Mouse (Mus musculus) lung, postnatal 25 days (tissue): Measurements from ENCODE around the gene Amn.

Source experiments
- DNase-seq: peaks from one replicate; pipeline ENCODE4 v3.0.0; 2022; ENCODE audit warnings: low spot score

The Amn gene

DNA sequence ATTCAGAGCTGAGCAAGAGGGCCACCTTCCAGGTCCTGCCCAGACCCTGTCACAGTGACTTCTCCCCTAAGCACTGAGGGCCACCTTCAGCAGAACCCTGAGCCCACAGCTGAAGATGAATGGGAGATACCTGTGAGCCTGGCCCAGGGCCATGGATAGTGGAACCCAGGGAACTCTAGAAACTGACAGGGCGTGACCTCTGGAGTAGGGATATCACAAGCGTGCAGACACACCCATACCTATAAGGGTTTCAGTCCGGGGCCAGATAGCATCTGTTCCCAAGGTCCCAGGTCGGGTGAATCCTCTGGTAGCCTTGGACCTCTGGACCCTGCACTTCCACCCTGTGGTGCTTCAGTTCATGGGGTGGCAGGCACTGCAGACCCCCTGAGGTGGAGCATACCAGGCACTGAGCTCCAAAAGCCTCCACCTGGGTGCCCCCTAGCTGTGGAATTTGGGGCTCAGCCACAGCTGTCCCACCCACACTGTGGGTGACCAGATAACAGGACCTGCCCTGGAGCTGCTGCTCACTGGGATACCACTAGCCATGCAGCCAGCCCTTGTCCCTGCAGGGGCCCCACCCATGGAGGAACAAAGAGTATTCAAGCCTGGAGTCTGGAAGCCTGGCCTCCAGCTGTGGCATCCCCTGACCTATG is 3.1 kb upstream of the Amn start:
- DNase-seq: no peak

GRCm38 (mm10) chr12:111271406-111271805 is 511 bp downstream of the Amn start:
- DNase-seq: no peak

- no peak for DNase-seq
Measured at GRCm38 (mm10) chr12:111271966-111272365, 1.1 kb downstream of the Amn start.

DNA sequence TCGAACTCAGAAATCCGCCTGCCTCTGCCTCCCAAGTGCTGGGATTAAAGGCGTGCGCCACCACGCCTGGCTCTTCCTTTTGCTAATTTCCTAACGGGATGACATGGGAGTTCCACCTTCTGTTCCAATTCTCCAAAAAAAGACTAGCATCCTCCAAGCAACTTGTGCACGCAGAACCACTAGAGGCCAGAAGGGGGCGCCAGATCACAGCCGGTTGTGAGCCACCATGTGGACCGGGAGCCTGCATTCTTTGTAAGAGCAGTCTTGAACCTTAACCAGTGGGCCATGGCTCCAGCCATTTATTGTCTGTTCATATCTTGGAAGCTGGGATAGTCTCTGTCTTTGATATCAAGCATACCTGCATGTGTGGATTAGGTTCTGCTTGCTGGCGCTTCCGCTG is 1.5 kb downstream of the Amn start:
- peak; percentile 77 for DNase-seq

DNA sequence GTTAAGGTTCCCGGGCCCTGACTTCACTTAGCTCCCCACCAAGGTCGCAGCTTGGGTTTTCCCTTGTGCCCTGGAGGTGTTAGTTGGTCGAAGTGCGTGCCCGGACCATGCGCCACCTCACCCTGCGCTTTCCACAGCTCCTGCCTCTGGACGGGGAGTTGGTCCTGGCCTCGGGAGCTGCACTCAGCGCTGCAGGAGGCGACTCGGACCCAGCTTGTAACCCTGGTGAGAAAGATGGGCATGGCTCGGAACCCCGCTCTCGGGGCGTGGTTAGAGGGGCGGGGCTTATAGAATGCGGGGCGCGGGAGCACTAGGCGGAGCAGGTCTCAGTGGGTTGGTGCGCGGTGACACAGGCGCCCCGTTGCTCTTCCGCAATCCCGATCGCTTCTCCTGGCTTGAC is 3.1 kb downstream of the Amn start:
- DNase-seq: no peak

DNA sequence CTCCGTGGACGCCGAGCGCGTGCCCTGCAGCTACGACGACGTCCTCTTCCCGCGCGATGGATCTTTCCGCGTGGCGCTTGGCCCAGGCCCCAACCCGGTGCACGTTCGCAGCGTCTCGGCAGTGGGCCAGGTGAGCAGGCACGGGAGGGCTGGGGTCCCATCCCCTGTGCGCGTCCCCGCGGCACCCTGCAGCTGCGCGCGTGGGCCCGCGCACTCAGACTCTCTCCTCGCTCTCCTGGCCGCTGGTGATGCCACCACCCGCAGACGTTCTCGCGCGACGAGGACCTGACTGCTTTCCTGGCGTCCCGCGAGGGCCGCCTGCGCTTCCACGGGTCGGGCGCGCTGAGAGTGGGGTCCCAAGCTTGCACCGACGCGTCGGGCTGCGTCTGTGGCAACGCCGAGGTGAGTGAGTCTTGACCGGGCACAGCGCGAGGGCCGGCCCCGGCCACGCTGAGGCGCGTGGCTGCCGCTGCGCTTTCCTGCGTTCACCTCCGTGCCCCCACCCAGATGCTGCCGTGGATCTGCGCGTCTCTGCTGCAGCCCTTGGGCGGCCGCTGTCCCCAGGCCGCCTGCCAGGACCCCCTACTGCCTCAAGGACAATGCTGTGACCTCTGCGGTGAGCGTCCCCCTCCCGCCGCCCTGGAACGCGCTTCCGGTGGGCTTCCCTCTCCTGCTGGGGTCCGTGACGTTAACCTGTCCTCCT is 3.7 kb downstream of the Amn start:
- no peak for DNase-seq

- no peak for DNase-seq
Measured at GRCm38 (mm10) chr12:111275150-111275841, 4.4 kb downstream of the Amn start.

DNA sequence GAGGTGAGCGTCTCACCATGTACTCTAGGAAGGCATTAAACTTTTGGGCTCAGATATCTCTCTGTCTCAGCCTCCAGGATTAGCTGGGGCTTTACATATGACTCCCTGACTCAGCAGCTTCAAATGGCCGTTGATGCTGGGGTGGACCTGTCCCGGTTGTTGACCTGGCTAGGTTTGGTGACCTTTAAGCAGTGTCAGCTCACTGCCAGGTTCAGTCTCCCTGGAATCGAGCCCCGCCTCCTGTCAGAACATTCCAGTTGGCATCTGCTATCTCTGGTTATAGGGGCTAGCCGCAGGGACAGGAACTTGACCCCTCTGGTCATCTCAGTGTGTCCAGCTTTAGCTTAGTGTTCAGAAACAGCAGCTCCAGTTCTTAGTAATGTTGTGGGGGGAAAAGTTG is 5.5 kb downstream of the Amn start:
- DNase-seq: no peak

DNA sequence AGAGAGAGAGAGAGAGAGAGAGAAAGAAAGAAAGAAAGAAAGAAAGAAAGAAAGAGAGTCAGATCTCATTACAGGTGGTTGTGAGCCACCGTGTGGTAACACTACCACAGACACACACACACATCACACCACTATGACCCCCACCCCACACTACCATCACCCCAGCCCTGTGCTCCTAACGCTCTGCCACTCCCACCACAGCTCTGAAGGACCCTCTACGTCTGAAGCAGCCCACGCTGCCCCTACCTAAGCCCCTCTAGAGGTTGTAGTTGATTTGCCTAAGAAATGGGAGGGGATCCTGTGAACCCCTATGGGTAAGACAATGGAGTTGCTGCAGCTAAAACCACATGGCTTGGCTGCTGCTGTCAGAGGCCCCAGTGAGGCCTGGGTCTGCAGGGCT is 12.7 kb downstream of the Amn start:
- DNase-seq: no peak

DNA sequence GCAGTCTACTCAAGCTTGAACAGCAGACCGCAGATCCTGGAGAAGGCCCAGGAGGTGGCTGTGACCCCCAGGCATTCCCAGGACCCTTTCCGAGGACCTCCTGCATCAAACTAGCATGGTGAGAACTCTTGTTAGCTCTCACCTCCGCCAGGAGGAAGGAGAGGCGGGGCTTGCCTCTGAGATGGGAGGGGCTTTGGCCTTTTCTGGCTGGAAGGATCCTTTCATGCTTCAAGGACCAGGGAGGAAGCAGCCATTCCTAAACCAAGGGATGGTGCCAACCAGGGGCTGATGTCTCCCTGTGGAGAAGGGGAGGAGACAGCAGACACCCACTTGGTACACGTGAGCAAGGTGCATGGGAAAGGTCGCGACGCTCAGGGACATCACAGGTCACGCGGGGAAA is 13.6 kb downstream of the Amn start:
- DNase-seq: no peak

DNA sequence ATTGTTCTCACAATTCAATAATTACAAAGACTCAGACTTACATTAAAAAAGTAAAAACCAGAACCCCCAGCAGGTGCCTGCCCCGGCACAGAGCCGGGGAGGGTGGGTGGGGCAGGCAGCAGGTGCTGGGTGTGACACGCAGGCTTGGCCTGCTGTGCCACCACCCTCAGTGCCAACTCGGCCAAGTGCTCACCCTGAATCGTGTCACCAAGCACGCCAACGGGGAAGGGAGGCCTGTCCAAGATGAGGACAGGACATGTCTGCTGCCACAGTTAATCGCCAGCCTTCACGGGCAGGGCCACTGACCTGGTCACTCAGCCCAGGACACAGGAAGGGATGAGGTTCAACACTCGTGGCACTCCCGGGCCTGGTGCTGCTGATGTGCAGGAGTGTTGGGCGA is 22.1 kb downstream of the Amn start:
- no peak for DNase-seq

DNA sequence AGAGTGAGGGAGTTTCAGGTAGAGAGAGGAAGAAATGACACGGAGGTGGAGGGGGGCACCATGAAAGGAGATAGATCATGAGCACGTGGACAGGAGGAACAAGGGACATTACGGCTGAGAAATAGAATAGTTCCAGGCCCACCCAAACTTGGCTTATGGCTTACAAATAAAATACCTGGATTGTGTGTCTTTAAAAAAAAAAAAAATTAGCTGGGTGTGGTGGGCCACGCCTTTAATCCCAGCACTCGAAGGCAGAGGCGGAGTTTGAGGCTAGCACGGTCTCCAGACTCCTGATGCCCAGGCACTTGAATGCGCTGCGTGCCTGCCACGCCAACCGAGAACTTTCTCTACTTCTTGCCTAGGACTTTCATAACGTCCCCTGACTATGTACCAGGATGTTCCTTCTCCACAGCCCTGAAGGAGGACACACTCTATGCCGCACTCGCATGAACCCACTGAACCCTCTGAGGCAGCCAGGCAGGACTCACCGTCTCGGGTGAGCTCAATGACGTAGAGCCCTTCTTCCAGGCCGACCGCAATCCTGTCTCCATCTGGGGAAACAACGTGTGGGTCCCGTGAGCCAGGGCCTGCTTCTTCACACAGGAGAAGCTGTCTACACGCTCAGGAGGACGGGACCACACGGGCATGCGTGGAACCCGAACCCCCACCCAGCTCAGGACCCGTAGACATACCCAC is 30.6 kb downstream of the Amn start:
- DNase-seq: no peak

DNA sequence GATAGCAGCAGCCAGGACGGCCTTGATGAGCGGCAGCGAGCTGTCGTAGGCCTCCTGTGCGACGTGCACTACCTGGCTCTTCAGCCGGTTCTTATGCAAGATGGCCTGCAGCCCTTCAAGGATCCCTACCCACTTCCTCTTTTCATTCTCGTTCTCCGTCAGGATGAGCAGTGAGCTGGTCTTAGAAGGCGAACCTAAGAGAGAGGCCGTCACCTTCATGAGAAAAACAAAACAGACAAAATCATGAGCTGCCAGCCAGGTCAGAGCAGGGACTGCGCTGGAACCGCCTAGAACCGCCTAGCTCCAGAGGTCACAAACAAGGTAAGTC is 31.1 kb downstream of the Amn start:
- no peak for DNase-seq

DNA sequence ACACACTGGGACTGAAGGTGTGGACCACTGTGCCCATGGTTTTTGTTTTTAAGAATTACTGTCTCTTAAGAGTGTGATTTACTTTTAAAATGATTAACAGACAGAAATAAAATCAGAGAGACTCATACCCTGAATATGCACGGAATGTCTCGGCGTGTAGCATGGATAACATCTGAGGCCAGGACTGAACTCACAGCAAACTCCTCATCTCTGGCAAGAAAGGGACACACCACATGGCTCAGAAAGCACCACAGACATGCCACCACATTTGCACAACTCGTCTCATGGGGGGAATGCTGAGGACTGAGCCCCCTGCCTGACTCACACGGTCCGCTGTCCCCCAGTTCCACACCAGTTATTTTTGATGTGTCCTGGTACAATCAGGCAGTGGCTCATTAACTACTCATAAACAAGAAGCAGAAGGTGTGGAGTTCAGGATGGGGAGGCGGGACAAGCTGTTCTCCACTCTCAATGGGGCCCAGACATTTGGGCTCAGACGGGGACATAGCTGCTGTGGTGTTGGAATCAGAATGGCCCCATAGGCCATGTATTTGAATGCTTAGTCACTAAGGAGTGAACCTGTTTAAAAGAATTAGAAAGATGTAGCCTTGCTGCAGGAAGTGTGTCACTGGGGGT is 32.9 kb downstream of the Amn start:
- DNase-seq: no peak

DNA sequence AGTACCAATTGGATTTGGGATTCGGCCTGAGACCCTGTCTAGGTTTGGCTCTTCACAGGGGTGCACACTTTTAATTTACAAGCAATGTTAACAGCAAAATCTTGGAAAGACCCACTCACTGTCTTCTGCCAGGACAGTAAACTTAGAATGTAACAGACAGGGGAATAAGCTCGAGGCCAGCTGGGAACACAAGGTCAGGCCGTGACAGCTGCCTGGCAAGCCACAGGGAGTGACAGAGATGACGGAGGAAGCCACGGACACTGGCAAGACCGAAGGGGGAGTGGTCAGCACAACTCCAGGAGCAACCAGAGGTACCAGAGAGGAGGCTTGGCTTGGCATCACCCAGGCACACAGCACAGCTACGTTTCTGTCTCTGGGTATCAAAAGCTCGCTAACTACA is 35.9 kb downstream of the Amn start:
- DNase-seq: no peak

- DNase-seq: no peak
Measured at GRCm38 (mm10) chr12:111309256-111309655, 38.4 kb downstream of the Amn start.

DNA sequence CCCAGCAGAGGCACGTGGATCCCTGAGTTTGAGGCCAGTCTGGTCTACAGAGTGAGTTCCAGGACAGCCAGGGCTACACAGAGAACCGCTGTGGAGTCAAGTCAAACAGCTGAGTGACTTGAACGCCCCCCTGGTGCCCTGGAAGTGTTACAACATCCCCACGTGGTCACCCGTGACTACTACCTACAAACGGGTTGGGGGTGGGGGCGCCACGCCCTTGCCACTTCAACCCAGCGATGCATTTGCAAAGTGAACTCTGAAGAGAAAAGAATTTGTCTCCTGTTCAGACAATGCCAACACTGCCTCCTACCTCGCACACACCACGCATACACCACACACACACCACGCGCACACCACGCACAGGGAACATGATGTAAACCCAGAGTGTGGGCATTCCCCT is 39.0 kb downstream of the Amn start:
- no peak for DNase-seq

DNA sequence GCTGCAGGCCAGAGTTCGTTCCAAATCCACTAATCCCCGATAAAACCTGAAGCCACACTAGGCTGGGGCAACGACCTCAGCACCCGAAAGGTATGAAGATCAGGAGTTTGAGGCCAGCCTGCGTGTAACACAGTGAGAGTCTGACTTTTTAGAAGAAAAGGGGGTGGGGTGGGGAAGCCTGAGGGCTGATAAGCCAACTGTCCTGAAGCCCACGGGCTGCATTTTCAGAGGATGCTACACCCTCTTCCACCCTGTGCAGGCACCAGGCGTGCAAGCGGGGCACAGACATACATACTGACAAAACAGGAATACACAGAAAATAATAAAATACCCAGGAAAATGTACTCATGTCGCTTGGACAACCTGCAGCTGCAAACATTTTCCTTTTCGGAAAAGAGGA is 40.9 kb downstream of the Amn start:
- DNase-seq: no peak

GRCm38 (mm10) chr12:111314273-111314672 is 43.4 kb downstream of the Amn start:
- DNase-seq: no peak

- DNase-seq: no peak
Measured at GRCm38 (mm10) chr12:111317694-111318093, 46.8 kb downstream of the Amn start.

DNA sequence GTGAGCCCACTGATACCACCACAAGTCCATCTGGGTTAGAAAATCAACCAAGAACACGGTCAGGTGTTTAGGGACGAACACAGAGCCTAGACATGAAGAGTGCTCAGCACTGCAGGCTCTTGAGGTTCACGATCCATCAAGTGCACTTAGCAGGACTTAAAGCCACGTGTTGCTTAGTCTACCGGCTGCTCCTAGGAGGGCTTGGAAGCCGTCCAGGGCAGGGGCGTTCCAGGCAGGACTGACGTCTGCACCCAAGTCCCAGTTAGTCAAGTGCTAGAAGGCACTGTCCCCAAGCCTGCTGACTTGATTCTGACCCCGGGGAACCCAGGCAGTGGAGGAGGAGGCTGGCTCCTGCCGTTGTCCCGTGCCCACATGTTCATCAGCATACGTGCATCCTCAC is 49.7 kb downstream of the Amn start:
- peak; percentile 85 for DNase-seq

DNA sequence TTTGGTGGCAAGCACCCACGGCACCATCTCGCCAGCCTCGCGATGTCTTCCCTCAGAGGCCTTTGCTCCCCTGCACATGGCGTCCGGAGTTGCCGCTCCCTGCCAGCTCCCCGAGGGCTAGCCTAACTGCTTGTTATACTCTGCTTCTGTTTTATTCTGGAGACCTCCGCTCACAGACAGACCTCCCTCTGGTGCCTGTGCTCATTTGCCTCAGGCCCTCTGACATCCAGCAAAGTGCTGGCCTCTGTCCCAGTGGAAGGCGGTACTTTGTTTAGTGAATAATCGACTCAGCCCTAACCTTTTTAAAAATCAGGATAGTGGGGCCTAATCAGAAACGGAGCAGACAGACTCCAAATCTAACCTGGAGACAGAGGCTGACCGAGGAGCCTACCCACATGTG is 50.9 kb downstream of the Amn start:
- no peak for DNase-seq

- no peak for DNase-seq
Measured at GRCm38 (mm10) chr12:111323423-111323822, 52.5 kb downstream of the Amn start.
